In the genomic region with DNA sequence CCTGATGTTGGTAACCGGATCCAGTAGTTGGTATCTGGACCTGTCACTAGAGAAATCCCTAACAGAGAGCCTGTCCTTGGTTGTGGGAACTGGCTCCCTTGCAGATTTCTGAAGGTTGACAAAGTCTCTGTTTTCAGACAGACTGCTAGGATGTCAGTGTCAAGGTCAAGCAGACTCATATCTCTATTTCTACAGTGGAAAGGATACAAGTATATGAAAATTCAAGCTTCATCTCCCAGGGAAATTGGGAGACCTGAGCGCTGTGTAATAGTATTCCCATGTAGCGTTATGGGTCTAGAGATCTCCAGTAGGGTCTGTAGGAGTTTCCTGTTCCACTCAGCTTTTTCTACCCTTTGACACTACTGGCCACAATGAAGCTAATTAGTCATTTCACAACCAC, we compare ENCODE assay signal across 11 mouse cellular contexts.
"Had no signal": no experiment of that assay in that cellular context is flagged by ENCODE, and none has a peak within 500 bp of the region (broad histone marks: within the 10 kb centered on the region; RNA-seq: fewer than 3 reads in every experiment).

No protein-coding gene starts in this region.

- DNase-seq: lung, adult 18-20 months; lung, embryonic 14.5 days; lung, postnatal 10 days; lung, postnatal 4 days; midbrain, embryonic 14.5 days; retina, postnatal 1 day; right cerebral cortex, adult 18-20 months; right cerebral cortex, postnatal 14 days; thymus, adult 18-20 months; thymus, postnatal 14 days; thymus, postnatal 36 days had no signal
